Mouse (Mus musculus): ENCODE data around the gene Kif1bp.

GRCm38 (mm10) chr10:62556558-62556901 is 21.7 kb downstream of the Kif1bp start:
- no peak for TF ChIP-seq CTCF (IDR thresholded peaks at IDR 0.05; ENCODE audit: low read depth, low read length)
- no peak for TF ChIP-seq POLR2A (IDR thresholded peaks at IDR 0.05; ENCODE audit: insufficient read depth, low read length)
- TF ChIP-seq EP300 (IDR thresholded peaks at IDR 0.05; ENCODE audit: insufficient read depth, low read depth, low read length): no peak
